Mouse (Mus musculus): Measurements from ENCODE around the gene Emc8.
"Not testable (repeated sequence)": the region's sequence is repeated elsewhere in the genome, so short reads cannot be mapped to it uniquely, and the experiment has no call there.

Emc8 gene

GRCm38 (mm10) chr8:120685591-120685990 is 17.2 kb upstream of the Emc8 start:
- in situ Hi-C loops (cut with MboI, MseI), result no loop called here

DNA sequence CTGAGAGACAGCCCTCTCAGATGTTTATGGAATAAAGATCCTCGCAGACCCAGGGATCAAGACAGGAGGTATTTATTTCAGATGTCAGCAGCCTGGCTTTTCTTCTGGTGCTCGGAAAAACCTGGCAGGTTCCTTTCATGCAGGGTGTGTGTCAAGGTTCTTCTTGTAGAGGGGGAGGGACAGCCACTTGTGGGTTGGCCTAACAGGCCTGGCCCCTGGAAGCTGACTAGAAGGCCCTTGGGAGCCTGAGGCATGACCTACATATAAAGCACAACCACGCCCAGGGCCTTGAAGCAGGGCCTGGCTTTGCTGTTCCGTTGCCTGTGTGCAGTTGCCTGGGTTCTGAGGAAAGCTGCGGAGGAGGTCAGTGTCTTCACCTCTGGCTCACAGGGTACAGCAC is 16.7 kb upstream of the Emc8 start:
- in situ Hi-C loops (cut with MboI, MseI), result no loop called here

- in situ Hi-C loops (cut with MboI, MseI), result no loop called here
These were observed 15.7 kb upstream of the Emc8 start for GRCm38 (mm10) chr8:120684082-120684481.

DNA sequence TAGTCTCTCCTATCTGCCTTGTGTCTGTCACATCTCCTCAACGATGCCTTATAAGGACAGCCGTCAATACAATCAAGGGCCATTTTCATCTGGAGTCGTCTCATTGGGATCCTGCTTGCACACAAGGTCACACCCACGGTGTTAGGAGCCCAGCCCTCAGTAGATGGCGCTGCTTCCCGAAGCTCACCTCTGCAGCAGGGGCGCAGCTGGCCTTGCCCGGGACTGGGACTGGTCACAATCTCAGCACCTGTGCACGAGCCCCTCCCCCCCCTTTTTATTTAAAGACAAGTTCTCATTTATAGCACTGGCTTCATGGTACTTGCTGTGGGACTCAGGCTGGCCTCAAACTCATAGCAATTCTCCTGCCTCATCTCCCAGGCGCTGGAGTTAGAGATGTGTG is 15.2 kb upstream of the Emc8 start:
- in situ Hi-C loops (cut with MboI, MseI), result no loop called here

DNA sequence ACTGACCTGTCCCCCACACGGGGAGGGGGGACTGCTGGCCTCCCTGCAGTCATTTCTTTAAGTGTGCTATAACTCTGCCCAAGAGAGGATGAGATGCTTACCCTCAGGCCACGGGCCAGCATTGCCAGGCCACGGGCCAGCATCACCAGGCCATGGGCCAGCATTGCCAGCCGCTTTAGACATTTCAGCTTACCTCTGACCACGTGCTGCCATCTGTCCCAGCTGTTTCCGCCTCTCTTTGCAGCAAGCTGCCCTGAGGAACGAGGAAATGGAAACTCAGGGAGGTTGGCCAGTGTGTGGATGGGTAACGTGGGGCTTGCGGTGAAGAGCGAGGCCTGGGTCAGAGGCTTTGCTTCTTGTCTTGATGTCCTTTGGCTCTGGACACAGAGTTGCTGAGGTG is 12.7 kb upstream of the Emc8 start:
- in situ Hi-C loops (cut with MboI, MseI), result no loop called here

- in situ Hi-C loops (cut with MboI, MseI), result not testable (repeated sequence)
These were observed 12.0 kb upstream of the Emc8 start for GRCm38 (mm10) chr8:120680405-120680804.

- in situ Hi-C loops (cut with MboI, MseI), result loop anchor here (5.0 kb wide), 2 partner anchors 117 to 412 kb away; no protein-coding TSS in a partner anchor
These were observed 11.4 kb upstream of the Emc8 start for GRCm38 (mm10) chr8:120679629-120680387.

GRCm38 (mm10) chr8:120678447-120678846 is 10.1 kb upstream of the Emc8 start:
- in situ Hi-C loops (cut with MboI, MseI), result loop anchor here (5.0 kb wide), 2 partner anchors 119 to 414 kb away; no protein-coding TSS in a partner anchor

GRCm38 (mm10) chr8:120675718-120676117 is 7.3 kb upstream of the Emc8 start:
- in situ Hi-C loops (cut with MboI, MseI), result loop anchor here (5.0 kb wide), 2 partner anchors 122 to 417 kb away; no protein-coding TSS in a partner anchor

- in situ Hi-C loops (cut with MboI, MseI), result loop anchor here (25.0 kb wide), 1 partner anchor 914 kb away; the partner anchor contains the start of genes Fbxo31 and Map1lc3b
These were observed 4.9 kb upstream of the Emc8 start for GRCm38 (mm10) chr8:120673298-120673697.

GRCm38 (mm10) chr8:120672626-120673229 is 4.4 kb upstream of the Emc8 start:
- in situ Hi-C loops (cut with MboI, MseI), result loop anchor here (25.0 kb wide), 1 partner anchor 915 kb away; the partner anchor contains the start of genes Fbxo31 and Map1lc3b

GRCm38 (mm10) chr8:120671775-120672174 is 3.4 kb upstream of the Emc8 start:
- in situ Hi-C loops (cut with MboI, MseI), result loop anchor here (25.0 kb wide), 1 partner anchor 916 kb away; the partner anchor contains the start of genes Fbxo31 and Map1lc3b

DNA sequence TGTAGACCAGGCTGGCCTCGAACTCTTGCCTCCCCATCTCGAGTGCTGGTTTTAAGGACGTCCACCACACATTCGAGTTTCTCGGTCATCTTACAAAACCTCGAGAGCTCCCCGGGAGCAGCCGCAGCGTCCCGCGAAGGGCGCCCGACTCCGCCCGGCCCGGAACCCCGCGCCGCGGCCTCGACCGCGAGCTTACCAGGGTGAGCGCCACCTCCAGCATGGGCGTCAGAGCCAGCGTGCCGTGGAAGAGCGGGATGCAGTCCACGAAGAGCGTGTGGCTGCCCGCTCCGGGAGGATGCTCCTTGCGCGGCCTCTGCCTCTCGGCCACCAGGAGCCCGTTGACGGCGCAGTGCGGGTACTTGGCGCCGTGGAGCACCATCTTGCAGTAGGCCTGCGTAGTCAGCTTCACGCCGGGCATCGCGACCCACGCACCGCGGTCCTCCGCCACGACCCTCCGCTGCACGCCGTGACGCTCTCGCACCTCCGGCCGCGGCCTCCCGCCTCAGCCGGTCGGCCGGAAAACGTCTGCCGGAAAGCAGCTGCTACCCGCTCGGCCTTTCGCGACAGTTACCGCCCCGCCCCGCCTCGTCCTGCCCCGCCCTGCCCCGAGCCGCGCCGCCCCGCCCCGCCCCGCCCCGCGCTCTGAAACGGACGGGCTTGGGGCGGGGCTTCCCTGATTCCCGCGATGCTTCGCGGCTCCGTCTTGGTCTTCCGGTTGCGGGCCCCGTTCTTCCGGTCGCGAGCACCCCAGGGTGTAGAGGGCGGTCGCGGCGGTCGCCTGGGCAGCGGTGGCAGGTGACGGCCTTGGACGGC is 606 bp downstream of the Emc8 start, which contains the start of the genes Gm27021 and Cox4i1:
Gene Gm27021, minus strand, starts transcription at position 519 of the 813 bp plus-strand sequence.
Gene Cox4i1, plus strand, starts transcription at position 662 of the 813 bp plus-strand sequence.
- in situ Hi-C loops (cut with MboI, MseI), result loop anchor here (25.0 kb wide), 1 partner anchor 920 kb away; the partner anchor contains the start of genes Fbxo31 and Map1lc3b

DNA sequence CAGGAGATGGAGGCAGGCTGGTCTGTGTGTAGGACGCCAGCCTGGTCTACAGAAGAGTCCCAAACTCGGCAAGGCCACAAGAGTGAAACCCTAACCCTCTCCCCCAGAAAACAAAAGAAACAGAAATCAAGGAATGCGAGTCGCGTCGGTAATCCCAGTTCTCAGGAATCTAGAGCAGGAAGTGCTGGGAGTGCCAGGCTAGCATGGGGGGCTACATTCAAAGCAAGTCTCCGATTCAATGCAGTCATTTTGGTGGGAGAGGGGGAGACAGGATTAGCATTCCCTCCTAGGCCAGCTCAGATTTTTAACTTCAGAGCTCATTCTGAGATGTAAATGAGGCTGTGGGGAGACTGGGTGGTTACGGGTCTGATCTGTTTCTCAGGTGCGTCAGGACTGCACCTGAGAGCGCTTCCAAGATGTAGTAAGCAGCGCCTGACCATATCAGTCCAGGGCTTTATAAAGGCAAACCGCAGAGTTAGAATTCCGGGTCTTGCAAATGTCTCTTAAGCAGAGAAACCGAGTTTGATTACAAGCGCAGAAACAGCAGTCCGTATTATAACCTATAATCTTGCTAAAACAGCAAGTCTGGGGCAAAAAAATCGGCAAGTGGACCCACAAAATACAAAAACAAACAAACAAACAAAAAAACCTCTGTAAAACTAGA is 1.4 kb downstream of the Emc8 start:
- in situ Hi-C loops (cut with MboI, MseI), result loop anchor here (25.0 kb wide), 1 partner anchor 920 kb away; the partner anchor contains the start of genes Fbxo31 and Map1lc3b

GRCm38 (mm10) chr8:120665726-120666455 is 2.5 kb downstream of the Emc8 start:
- in situ Hi-C loops (cut with MboI, MseI), result loop anchor here (25.0 kb wide), 1 partner anchor 921 kb away; the partner anchor contains the start of genes Fbxo31 and Map1lc3b

GRCm38 (mm10) chr8:120664566-120664965 is 3.8 kb downstream of the Emc8 start:
- in situ Hi-C loops (cut with MboI, MseI), result loop anchor here (25.0 kb wide), 1 partner anchor 923 kb away; the partner anchor contains the start of genes Fbxo31 and Map1lc3b

- in situ Hi-C loops (cut with MboI, MseI), result loop anchor here (25.0 kb wide), 1 partner anchor 930 kb away; the partner anchor contains the start of genes Fbxo31 and Map1lc3b
These were observed 11.0 kb downstream of the Emc8 start for GRCm38 (mm10) chr8:120657415-120657814.

- in situ Hi-C loops (cut with MboI, MseI), result loop anchor here (25.0 kb wide), 1 partner anchor 931 kb away; the partner anchor contains the start of genes Fbxo31 and Map1lc3b
These were observed 11.9 kb downstream of the Emc8 start for GRCm38 (mm10) chr8:120656322-120657052.

DNA sequence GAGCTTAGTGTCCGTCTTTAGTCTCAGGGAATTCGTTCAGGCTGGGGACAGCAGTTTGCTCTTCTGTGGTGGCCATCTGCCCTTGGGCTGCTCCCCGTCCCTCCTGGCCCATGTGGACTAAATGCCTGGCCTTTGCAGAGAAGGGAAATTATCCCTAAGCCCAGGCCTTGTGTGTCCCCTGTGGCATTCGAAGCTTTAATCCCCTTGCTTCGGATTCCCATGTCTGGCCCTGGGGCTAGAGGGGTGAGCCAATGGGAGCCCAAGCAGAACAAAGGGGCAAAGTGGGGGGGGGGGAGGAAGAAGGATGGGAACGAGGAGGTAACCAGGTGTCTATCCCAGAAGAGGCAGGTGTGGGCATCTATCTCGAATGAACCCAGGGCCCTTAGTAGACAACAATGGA is 20.8 kb downstream of the Emc8 start, which contains the start of gene 1190005I06Rik:
Gene 1190005I06Rik, minus strand, starts transcription at position 101 of the 400 bp plus-strand sequence.
- in situ Hi-C loops (cut with MboI, MseI), result no loop called here
